Mouse (Mus musculus) midbrain, embryonic 16.5 days (tissue): ENCODE results near the gene Vmn2r56. TPM values are rescaled to one million over a fixed set of nuclear protein-coding genes. Genes with fewer than 3 reads are reported as not detected.
"Not testable (repeated sequence)": the region's sequence is repeated elsewhere in the genome, so short reads cannot be mapped to it uniquely, and the experiment has no call there.

Source experiments
- ATAC-seq: fragments of 200-750 bp; cut with Nextera tagmentation; 2 replicates; pipeline ENCODE4 v1.8.0; 2017; ENCODE audit warnings: moderate TSS enrichment
- H3K27ac ChIP-seq: fragments of 300-500 bp; sonication (generic); 2 replicates; pipeline ENCODE4 v1.5.1; 2014; ENCODE audit warnings: mild to moderate bottlenecking, low read length, mixed read lengths
- H3K27me3 ChIP-seq: fragments of 300-500 bp; sonication (generic); 2 replicates; pipeline ENCODE4 v1.6.1; 2014; ENCODE audit warnings: low read depth, low read length, mixed read lengths; ENCODE audit not compliant: control insufficient read depth, insufficient read depth
- H3K36me3 ChIP-seq: fragments of 300-500 bp; sonication (generic); 2 replicates; pipeline ENCODE4 v1.6.1; 2014; ENCODE audit warnings: mild to moderate bottlenecking, low read length, moderate library complexity, mixed read lengths; ENCODE audit not compliant: control insufficient read depth, insufficient read depth
- H3K4me1 ChIP-seq: fragments of 300-500 bp; sonication (generic); 2 replicates; pipeline ENCODE4 v1.6.1; 2014; ENCODE audit warnings: mild to moderate bottlenecking, low read length, mixed read lengths; ENCODE audit not compliant: control insufficient read depth, insufficient read depth
- H3K4me2 ChIP-seq: fragments of 300-500 bp; sonication (generic); 2 replicates; pipeline ENCODE4 v1.6.1; 2014; ENCODE audit warnings: mild to moderate bottlenecking, low read length, mixed read lengths
- H3K4me3 ChIP-seq: fragments of 300-500 bp; sonication (generic); 2 replicates; pipeline ENCODE4 v1.5.1; 2014; ENCODE audit warnings: low read depth, mild to moderate bottlenecking, low read length, moderate library complexity, mixed read lengths
- H3K9ac ChIP-seq: fragments of 300-500 bp; sonication (generic); 2 replicates; pipeline ENCODE4 v1.6.1; 2014; ENCODE audit warnings: low read depth, low read length, mixed read lengths
- H3K9me3 ChIP-seq: fragments of 300-500 bp; sonication (generic); replicated peaks from 2 replicates; pipeline ENCODE4 v1.6.1; 2014; ENCODE audit warnings: mild to moderate bottlenecking, low read length, mixed read lengths; ENCODE audit not compliant: control insufficient read depth, poor library complexity, severe bottlenecking
- WGBS: fragments of 180-500 bp; shearing (Covaris S2); extraction: QIAGEN DNeasy Blood & Tissue Kit; methylation state at CpG from one replicate; pipeline ENCODE4 v1.1.7; 2014; 5-methylcytosine and 5-hydroxymethylcytosine counted together
- polyA plus RNA-seq: library from polyadenylated mRNA; unstranded; fragments of >200 nt; fragmentation: Nextera tagmentation; extraction: Ambion mirVana; gene quantifications from 2 replicates; pipeline ENCODE4 v1.2.1, GENCODE M21; 2015

The Vmn2r56 gene
- not detected in 2 replicates for polyA plus RNA-seq

- Histone ChIP-seq H3K36me3 (no peaks in the 10 kb centered on the region), H3K4me1 (no peaks in the 10 kb centered on the region), H3K27ac (no peak within 1 kb of the TSS), H3K9ac (no peak within 1 kb of the TSS), H3K27me3 (no peaks in the 10 kb centered on the region), H3K9me3 (peaks cover 2% of the 10 kb centered on the region; the same call in 1 of the 2 replicates), H3K4me3 (no peak within 1 kb of the TSS), H3K4me2 (no peak within 1 kb of the TSS)
- ATAC-seq, result no peak
- 50% methylated on average over 1 of the region's 1 CpGs for WGBS
Measured at GRCm38 (mm10) chr7:12734904-12735303, at the start of gene Vmn2r56. TSS of gene Vmn2r56 (minus strand) at chr7:12735004.

DNA sequence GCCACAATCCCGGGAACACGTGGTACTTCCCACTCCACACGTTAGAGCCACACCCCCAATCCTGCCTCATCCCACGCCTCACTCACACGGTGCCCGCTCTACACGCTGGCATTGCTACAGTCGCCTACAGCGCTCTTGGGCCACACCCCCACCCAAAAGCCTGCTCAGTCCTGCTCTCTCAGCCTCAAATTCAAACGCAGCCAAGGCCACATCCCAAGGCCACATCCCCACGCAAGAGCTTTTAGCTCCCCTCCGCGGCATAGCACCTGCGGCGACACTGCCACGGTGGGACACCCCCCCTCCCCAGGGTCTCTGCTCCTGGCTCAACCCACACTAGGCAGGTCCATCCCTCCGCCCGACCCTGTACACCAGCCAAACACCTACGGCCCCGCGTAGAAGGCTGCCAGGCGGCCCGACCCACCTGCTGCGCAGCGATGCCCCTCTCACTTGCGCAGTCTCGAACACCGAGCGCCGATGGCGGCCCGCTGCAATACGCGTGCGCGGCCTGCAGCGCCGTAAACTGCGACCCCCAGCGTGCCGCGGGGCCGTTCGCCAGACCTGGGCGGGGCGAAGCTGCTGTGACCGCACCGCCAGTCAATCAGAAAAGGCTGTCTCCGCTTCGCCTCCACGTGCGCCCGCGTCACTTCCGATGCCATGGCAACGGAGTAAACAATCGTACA lies 45.5 kb upstream of the Vmn2r56 start:
- WGBS, result under 1% methylated on average over 57 of the region's 57 CpGs
- Histone ChIP-seq H3K4me3 (peak overlapping the region; percentile 76), H3K36me3 (peaks cover 5% of the 10 kb centered on the region), H3K4me1 (peaks cover 11% of the 10 kb centered on the region), H3K27ac (peak overlapping the region; percentile 83), H3K4me2 (peak overlapping the region; percentile 94), H3K27me3 (no peaks in the 10 kb centered on the region), H3K9me3 (peaks cover 2% of the 10 kb centered on the region), H3K9ac (peak overlapping the region; percentile 96)
- peak; percentile 96 for ATAC-seq

GRCm38 (mm10) chr7:12779782-12780150 lies 45.0 kb upstream of the Vmn2r56 start:
- H3K4me3 ChIP-seq, result peak overlapping the region; percentile 76
- peaks cover 6% of the 10 kb centered on the region for H3K9me3 ChIP-seq
- peak overlapping the region; percentile 94 for H3K4me2 ChIP-seq
- H3K9ac ChIP-seq, result peak overlapping the region; percentile 96
- ATAC-seq, result no peak
- H3K4me1 ChIP-seq, result peaks cover 11% of the 10 kb centered on the region
- H3K27me3 ChIP-seq, result no peaks in the 10 kb centered on the region
- 17% methylated on average over 10 of the region's 10 CpGs for WGBS
- H3K36me3 ChIP-seq, result peaks cover 10% of the 10 kb centered on the region
- H3K27ac ChIP-seq, result peak overlapping the region; percentile 83

DNA sequence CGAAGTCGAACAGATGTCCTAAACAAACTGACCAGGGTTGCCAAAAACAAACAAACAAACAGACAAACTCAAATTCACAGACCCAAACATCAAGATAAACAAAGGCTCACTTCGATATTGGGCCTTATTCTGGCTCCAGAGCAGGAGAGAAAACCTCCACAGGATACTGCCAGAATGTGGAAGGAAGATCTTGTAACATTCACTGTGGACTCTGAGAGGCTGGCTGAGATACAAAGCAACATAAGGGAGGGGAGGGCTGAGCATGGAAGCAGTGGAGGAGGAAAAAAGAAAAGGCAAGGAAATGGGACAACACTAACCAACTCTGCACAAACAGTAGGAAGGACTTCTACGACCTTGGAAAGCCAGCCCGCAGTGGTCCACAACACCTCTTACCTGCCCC lies 44.3 kb upstream of the Vmn2r56 start:
- H3K36me3 ChIP-seq, result peaks cover 16% of the 10 kb centered on the region
- H3K9me3 ChIP-seq, result peaks cover 6% of the 10 kb centered on the region
- no peak overlapping the region for H3K9ac ChIP-seq
- H3K4me2 ChIP-seq, result peak overlapping the region; percentile 94
- no peak overlapping the region for H3K27ac ChIP-seq
- 93% methylated on average over 5 of the region's 5 CpGs for WGBS
- peak overlapping the region; percentile 76 for H3K4me3 ChIP-seq
- no peak for ATAC-seq
- no peaks in the 10 kb centered on the region for H3K27me3 ChIP-seq
- H3K4me1 ChIP-seq, result peaks cover 11% of the 10 kb centered on the region

DNA sequence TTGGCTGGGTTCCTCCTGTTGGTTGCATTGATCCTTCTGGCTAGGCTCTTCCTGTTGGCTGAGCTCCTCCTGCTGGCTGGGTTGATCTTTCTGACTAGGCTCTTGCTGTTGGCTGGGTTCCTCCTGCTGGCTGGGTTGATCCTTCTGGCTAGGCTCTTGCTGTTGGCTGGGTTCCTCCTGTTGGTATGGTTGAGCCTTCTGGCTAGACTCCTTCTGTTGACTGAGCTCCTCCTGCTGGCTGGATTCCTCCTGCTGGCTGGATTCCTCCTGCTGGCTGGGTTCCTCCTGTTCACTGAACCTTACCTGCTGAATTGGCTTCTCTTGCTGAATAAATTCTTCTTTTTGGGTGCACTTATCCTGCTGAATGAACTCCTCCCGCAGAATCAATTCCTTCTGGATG lies 39.8 kb upstream of the Vmn2r56 start:
- Histone ChIP-seq H3K27me3 (no peaks in the 10 kb centered on the region), H3K27ac (no peak overlapping the region), H3K4me3 (no peak overlapping the region), H3K9me3 (peaks cover 6% of the 10 kb centered on the region), H3K4me2 (no peak overlapping the region), H3K36me3 (peaks cover 56% of the 10 kb centered on the region), H3K9ac (no peak overlapping the region), H3K4me1 (peaks cover 7% of the 10 kb centered on the region)
- ATAC-seq, result no peak
- 95% methylated on average over 1 of the region's 1 CpGs for WGBS

DNA sequence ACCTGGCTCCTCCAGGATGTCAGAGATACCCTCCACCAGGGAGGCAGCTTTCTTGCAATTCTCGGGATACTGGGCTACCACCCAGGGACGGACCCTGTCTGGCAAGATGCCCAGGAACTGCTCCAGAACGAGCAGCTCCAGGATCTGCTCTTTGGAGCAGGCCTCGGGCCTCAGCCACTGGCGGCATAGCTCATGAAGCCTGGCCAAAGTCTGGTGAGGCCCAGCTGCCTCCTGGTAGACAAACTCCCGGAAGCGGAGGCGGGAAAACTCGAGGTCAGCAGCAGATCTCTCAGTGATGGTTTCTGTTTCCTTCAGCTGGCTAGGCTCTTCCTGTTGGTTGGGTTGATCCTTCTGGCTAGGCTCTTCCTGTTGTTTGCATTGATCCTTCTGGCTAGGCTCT lies 39.3 kb upstream of the Vmn2r56 start:
- Histone ChIP-seq H3K27me3 (no peaks in the 10 kb centered on the region), H3K36me3 (peaks cover 61% of the 10 kb centered on the region), H3K9me3 (peaks cover 6% of the 10 kb centered on the region), H3K27ac (no peak overlapping the region), H3K4me2 (no peak overlapping the region), H3K4me3 (no peak overlapping the region), H3K4me1 (peaks cover 2% of the 10 kb centered on the region), H3K9ac (no peak overlapping the region)
- no peak for ATAC-seq
- 95% methylated on average over 9 of the region's 9 CpGs for WGBS

DNA sequence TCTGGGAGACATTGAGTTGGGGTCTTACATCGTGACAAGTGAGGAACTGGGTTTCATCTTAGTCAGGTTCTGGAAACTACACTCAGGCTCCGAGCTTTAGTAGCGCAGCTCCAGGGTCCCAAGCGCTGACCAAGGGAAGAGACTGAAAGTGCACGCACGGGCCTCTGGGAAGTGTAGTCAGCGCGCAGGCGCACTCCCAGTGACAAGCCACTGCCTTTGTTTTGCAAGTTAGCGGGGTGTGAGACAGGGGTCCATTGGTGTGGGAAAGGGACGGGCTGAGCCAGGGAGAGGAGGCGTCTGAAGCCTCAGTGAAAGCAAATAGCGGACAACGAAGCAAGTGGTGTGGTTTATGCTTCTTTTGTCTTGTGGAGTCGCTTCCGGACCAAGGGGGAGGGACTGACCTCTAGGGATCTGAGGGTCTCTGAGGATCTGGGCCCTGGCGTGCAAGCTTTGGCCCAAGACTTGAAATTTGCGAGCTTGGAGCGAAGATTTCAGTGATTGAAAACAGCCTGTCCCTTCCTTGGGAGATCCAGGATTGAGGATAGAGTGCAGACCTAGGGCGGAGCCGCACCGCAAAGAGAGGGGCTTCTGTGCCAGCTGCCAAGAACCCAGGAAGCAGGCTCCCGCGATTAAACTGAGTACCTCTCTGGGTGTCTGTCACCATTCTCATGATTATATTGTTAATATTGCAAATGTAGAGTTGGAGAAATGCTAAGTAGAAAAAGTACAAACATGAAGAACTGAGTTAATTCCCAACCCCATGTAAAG lies 14.8 kb upstream of the Vmn2r56 start:
- peaks cover 4% of the 10 kb centered on the region; the same call in 1 of the 2 replicates for H3K9me3 ChIP-seq
- no peak overlapping the region for H3K9ac ChIP-seq
- no peak overlapping the region for H3K27ac ChIP-seq
- H3K4me3 ChIP-seq, result no peak overlapping the region
- peak overlapping the region; percentile 13; the same call in 1 of the 2 replicates for H3K4me2 ChIP-seq
- WGBS, result 71% methylated on average over 24 of the region's 24 CpGs
- no peaks in the 10 kb centered on the region for H3K4me1 ChIP-seq
- no peaks in the 10 kb centered on the region for H3K27me3 ChIP-seq
- peak; percentile 78; the same call in 1 of the 2 replicates for ATAC-seq
- peaks cover 2% of the 10 kb centered on the region for H3K36me3 ChIP-seq

- not testable (repeated sequence) for ATAC-seq, H3K4me2 ChIP-seq, H3K27me3 ChIP-seq, H3K4me3 ChIP-seq, H3K36me3 ChIP-seq, H3K9me3 ChIP-seq, H3K4me1 ChIP-seq, H3K27ac ChIP-seq, H3K9ac ChIP-seq
- 85% methylated on average over 3 of the region's 3 CpGs for WGBS
Measured at GRCm38 (mm10) chr7:12684903-12685302, 49.9 kb downstream of the Vmn2r56 start, which contains the start of gene Vmn2r55. TSS of gene Vmn2r55 (minus strand) at chr7:12685003.

DNA sequence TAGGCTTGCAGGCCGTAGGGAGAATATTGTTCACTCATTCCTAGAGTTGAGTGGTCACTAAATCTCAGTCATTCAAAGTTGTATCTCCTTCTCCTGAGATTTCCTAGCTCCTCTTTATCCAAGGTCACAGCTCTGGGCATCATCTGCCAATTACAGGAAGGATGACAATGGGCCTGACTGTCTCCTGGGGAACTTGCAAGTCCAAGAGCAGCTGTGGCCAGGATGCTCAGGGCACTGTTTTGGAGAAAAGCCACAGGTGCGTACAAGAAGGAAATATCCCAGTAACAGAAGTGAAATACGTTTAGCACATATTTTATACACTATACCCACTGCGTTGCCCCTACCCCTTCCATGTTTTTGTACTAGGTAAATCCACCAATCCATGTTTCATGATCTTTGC lies 94.6 kb downstream of the Vmn2r56 start, which contains the start of gene Vmn2r54:
Gene Vmn2r54 (minus strand): TSS at position 101 of the 400 bp plus-strand sequence.
- H3K27ac ChIP-seq, result not testable (repeated sequence)
- 78% methylated on average over 3 of the region's 4 CpGs for WGBS

More for the DNA sequence above, 94.6 kb downstream of the Vmn2r56 start, which contains the start of gene Vmn2r54:
- not testable (repeated sequence) for H3K4me1 ChIP-seq, H3K36me3 ChIP-seq, H3K4me3 ChIP-seq, H3K9me3 ChIP-seq, H3K4me2 ChIP-seq, H3K9ac ChIP-seq, H3K27me3 ChIP-seq, ATAC-seq
